Mouse (Mus musculus): ENCODE results near the gene Igsf8.

DNA sequence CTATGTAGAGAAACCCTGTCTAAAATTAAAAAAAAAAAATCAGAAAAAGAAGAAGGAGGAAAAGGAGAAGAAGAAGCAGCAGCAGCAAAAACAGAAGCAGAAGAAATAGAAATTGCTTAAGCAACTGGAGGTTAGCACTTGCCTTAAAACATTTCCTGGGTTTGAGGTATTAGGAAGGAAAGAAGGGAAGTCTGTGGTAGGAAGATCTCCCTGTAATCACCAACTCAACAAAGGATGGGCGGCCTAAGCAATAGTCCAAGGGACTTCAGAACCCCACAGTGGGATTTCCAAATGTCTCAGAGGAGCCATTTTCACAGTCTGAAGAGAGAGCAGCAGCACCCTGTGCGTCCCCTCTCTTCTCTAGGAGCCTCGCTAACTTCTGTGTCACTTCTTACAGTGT, 91.0 kb downstream of the Igsf8 start:
- no peak for TF ChIP-seq POLR2A (IDR thresholded peaks at IDR 0.05; ENCODE audit: low read depth, low read length)
- no peak for TF ChIP-seq CTCF (IDR thresholded peaks at IDR 0.05; ENCODE audit: extremely low read depth, insufficient read depth, insufficient read length, insufficient replicate concordance)
